Mouse (Mus musculus) CH12F3 (cell line): ENCODE measurements around the gene Pagr1b.

ENCODE experiments used
- in situ Hi-C: fragments of 300-500 bp; cut with MboI; formaldehyde crosslinking; loops from 2 replicates; pipeline ENCODE4 v1.14.3; 2020; ENCODE audit warnings: low sequenced_read_pairs

Gene Pagr1b

GRCm38 (mm10) chr7:126951741-126952140, 64.5 kb downstream of the Pagr1b start:
- in situ Hi-C loops: no loop called here
